ENCODE assay signal across 11 mouse cellular contexts in the genomic region with DNA sequence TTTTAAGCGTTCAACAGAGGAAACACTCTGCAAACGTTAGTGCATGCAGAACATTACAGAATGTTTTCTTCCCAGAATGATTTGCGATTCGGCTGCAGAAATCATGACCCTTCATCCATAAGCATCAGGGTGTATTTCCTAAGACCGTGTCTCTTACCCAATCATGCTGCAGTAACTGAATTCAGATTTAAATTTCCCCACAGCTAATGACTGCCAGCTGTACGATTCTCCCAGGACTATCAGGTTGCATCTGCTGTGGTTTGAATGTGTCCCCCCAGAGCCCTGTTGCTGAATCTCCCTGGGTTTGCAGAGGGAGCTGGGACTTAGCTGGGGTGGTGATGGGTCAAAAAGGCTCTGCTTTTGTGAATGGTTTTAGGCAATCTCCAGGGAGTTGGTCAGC. TPM values are rescaled to one million over a fixed set of nuclear protein-coding genes. Genes with fewer than 3 reads are reported as not detected.
DNase-seq lines count a peak whose midpoint lies in the region; ATAC-seq and TF ChIP-seq lines count a peak whose summit lies in the region.
"Had no signal": no experiment of that assay in that cellular context is flagged by ENCODE, and none has a peak within 500 bp of the region (broad histone marks: within the 10 kb centered on the region; RNA-seq: fewer than 3 reads in every experiment).

No protein-coding gene starts in this region.

- H3K4me1 ChIP-seq in cerebellum, adult 2 months (ENCODE audit: control insufficient read depth, insufficient read depth, low read length) = peaks cover 28% of the 10 kb centered on the region
- peaks cover 31% of the 10 kb centered on the region for H3K4me1 ChIP-seq in embryonic facial prominence, embryonic 13.5 days
- H3K4me1 ChIP-seq in limb, embryonic 11.5 days (ENCODE audit: control insufficient read depth, insufficient read depth, low read length) = peaks cover 12% of the 10 kb centered on the region

- no peak for TF ChIP-seq CTCF in cerebellum, adult 2 months (IDR thresholded peaks at IDR 0.05; ENCODE audit: borderline replicate concordance, insufficient read depth, low read depth, low read length)

- H3K4me2 ChIP-seq in embryonic facial prominence, embryonic 13.5 days = peak overlapping the region; percentile 42
- no peak overlapping the region for H3K4me2 ChIP-seq in limb, embryonic 11.5 days (ENCODE audit: low read depth, severe bottlenecking)

- no peak for DNase-seq in cerebellum, adult 2 months
- DNase-seq in cerebellum, postnatal 36 days = no peak
- peak; percentile 96 for DNase-seq in 3T3-L1 (ENCODE audit: low read depth, low spot score)
- DNase-seq in limb, embryonic 11.5 days (ENCODE audit: low spot score) = peak; percentile 71
- DNase-seq in T-cell, adult 2 months (ENCODE audit: low spot score) = no peak
- no peak for DNase-seq in ovary, postnatal 36 days (ENCODE audit: low spot score)
- DNase-seq: lung, adult 18-20 months had no signal

- peak overlapping the region; percentile 42; the same call in 1 of the 2 replicates for H3K27ac ChIP-seq in cerebellum, adult 2 months (ENCODE audit: insufficient read depth, low read length)
- H3K27ac ChIP-seq in embryonic facial prominence, embryonic 13.5 days = peak overlapping the region; percentile 82
- no peak overlapping the region for H3K27ac ChIP-seq in limb, embryonic 11.5 days (replicated peaks; ENCODE audit: low read depth, low read length)

- no peak for TF ChIP-seq POLR2A in cerebellum, adult 2 months (IDR thresholded peaks at IDR 0.05; ENCODE audit: borderline replicate concordance, insufficient read depth, low read length)

- no peaks in the 10 kb centered on the region for H3K36me3 ChIP-seq in embryonic facial prominence, embryonic 13.5 days
- no peaks in the 10 kb centered on the region for H3K36me3 ChIP-seq in limb, embryonic 11.5 days (ENCODE audit: control insufficient read depth, insufficient read depth, low read length)

- 31% methylated on average over 6 of the region's 6 CpGs for WGBS in cerebellum, adult 2 months
- WGBS in embryonic facial prominence, embryonic 13.5 days = 15% methylated on average over 6 of the region's 6 CpGs
- WGBS in limb, embryonic 11.5 days = 31% methylated on average over 6 of the region's 6 CpGs

- 0 out of 2 replicates have a peak, but pooled peaks cover 4% of the 10 kb centered on the region for H3K9me3 ChIP-seq in embryonic facial prominence, embryonic 13.5 days
- no peaks in the 10 kb centered on the region for H3K9me3 ChIP-seq in limb, embryonic 11.5 days (ENCODE audit: control insufficient read depth, low read length)

- no peak for ATAC-seq in embryonic facial prominence, embryonic 13.5 days (ENCODE audit: insufficient number of reproducible peaks, insufficient read depth, low FRiP score, low TSS enrichment, low read depth)
- no peak for ATAC-seq in limb, embryonic 11.5 days (ENCODE audit: insufficient number of reproducible peaks, low FRiP score, low TSS enrichment, low read depth)
- no peak for ATAC-seq in monocyte, adult 5-6 weeks (replicated peaks; ENCODE audit: insufficient number of reproducible peaks, low FRiP score, low TSS enrichment, poor library complexity, severe bottlenecking)
- ATAC-seq: inflammation-experienced regulatory T-cells, adult 6 months; Patski had no signal

- no peak overlapping the region for H3K4me3 ChIP-seq in cerebellum, adult 2 months (replicated peaks; ENCODE audit: insufficient read depth, low read depth, low read length)
- no peak overlapping the region for H3K4me3 ChIP-seq in embryonic facial prominence, embryonic 13.5 days
- H3K4me3 ChIP-seq in limb, embryonic 11.5 days (ENCODE audit: low read depth, low read length) = no peak overlapping the region

- no peaks in the 10 kb centered on the region for H3K27me3 ChIP-seq in cerebellum, adult 2 months (ENCODE audit: control insufficient read depth, insufficient read depth, low read length)
- peaks cover 4% of the 10 kb centered on the region for H3K27me3 ChIP-seq in embryonic facial prominence, embryonic 13.5 days
- no peaks in the 10 kb centered on the region for H3K27me3 ChIP-seq in limb, embryonic 11.5 days (ENCODE audit: control insufficient read depth, insufficient read depth, low read length)
- H3K27me3 ChIP-seq: Patski had no signal

- peak overlapping the region; percentile 7; the same call in 1 of the 2 replicates for H3K9ac ChIP-seq in embryonic facial prominence, embryonic 13.5 days
- no peak overlapping the region for H3K9ac ChIP-seq in limb, embryonic 11.5 days (ENCODE audit: low read length)

RNA-seq across cellular contexts. Expression of gene Hlcs, which starts 5.4 kb away (rescaled TPM):
- 17.5 and 19.3 TPM in 2 replicates for polyA plus RNA-seq in cerebellum, adult 2 months (2012; rRNA removed)
- 10.0 and 10.5 TPM in 2 replicates for polyA plus RNA-seq in embryonic facial prominence, embryonic 13.5 days (2015; fragmentation: Nextera tagmentation; extraction: Ambion mirVana)
- polyA plus RNA-seq in limb, embryonic 11.5 days (2014; fragmentation: Nextera tagmentation; extraction: Ambion mirVana) = 8.4 and 10.4 TPM in 2 replicates
- total RNA-seq in monocyte, adult 5-6 weeks (2017) = 21.4 to 41.3 TPM (median 32.1 TPM) in 3 replicates

RNA-seq across cellular contexts. Expression of gene Ripply3, which starts 20.3 kb away (rescaled TPM):
- polyA plus RNA-seq in cerebellum, adult 2 months (2012; rRNA removed) = 0.46 TPM in 2 replicates
- polyA plus RNA-seq in embryonic facial prominence, embryonic 13.5 days (2015; fragmentation: Nextera tagmentation; extraction: Ambion mirVana) = 2.1 and 3.2 TPM in 2 replicates
- 3.9 and 4.3 TPM in 2 replicates for polyA plus RNA-seq in limb, embryonic 11.5 days (2014; fragmentation: Nextera tagmentation; extraction: Ambion mirVana)
- total RNA-seq in monocyte, adult 5-6 weeks (2017) = not detected in 3 replicates
- polyA plus RNA-seq: Patski had no signal

Comparison
In these comparisons a context has a peak if more than half of its experiments do, and no peak if none do; other contexts are left out.
1. DNase-seq: peak in 3T3-L1 (single experiment) and limb, embryonic 11.5 days (single experiment); none in cerebellum, adult 2 months (0 of 2), cerebellum, postnatal 36 days (0 of 2), T-cell, adult 2 months (single experiment) and ovary, postnatal 36 days (single experiment).